Mouse (Mus musculus): ENCODE data around the gene Slc7a5. TPM values are rescaled to one million over a fixed set of nuclear protein-coding genes. Genes with fewer than 3 reads are reported as not detected.

Gene Slc7a5
- total RNA-seq, 1 experiment = 173 TPM

DNA sequence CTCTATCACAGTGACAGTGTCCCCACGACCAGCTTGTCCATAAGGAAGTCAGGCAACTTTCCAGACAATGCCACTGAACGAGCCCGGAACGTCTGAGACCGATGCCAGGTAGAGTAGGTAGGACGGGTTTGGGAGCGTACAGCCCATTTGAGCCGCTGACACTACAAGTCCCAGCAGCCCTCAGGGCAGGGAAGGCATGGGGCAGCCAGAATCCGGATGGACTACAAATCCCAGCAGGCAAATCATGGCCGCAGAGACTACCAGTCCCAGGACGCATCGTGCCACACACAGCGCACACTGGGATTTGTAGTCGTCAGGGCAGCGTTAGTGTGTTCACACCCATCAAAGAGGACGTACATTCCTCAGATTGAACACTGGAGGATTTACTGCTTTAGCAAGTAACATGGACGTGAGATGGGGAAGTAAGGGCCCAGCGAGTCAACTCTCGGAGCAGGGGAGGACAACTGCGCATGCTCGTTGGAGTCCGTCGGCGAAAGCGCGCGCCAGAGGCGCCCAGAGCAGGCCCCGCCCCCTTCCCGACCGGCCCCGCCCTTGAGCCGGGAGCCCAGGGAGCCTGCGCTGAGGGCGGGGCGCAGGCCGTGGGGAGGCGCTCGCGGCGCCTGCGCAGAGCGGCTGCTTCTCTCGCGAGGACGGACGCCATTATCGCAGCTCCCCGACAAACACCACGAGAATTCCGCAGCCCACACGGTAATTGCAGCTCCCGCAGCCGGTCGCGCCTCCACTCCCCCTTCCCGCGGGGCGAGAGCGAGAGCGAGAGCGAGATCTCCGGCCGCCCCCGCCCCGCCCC is 42.7 kb upstream of the Slc7a5 start:
- H3K4me1 ChIP-seq (ENCODE audit: control insufficient read depth in 2 of 2, insufficient read depth in 2 of 2, low read length in 2 of 2, poor library complexity in 1 of 2) = peaks cover 0 to 36% of the 10 kb centered on the region in 2 experiments; a peak in 2 of 4 replicates
- in situ Hi-C loops (cut with MboI; ENCODE audit: low sequenced_read_pairs in 2 of 2, unreplicated experiment in 2 of 2) = no loop called here
- TF ChIP-seq ZNF384 (IDR thresholded peaks at IDR 0.05; ENCODE audit: low read depth, low read length) (no peak), HCFC1 (IDR thresholded peaks at IDR 0.05; ENCODE audit: borderline replicate concordance, insufficient read depth, low read length) (peak; percentile 100), CHD2 (IDR thresholded peaks at IDR 0.05; ENCODE audit: low read depth, low read length) (peak; percentile 97), MAFK (IDR thresholded peaks at IDR 0.05; ENCODE audit: insufficient read depth, low read depth, low read length) (no peak), ZC3H11A (IDR thresholded peaks at IDR 0.05; ENCODE audit: borderline replicate concordance, low read depth, low read length) (no peak)
- H3K4me3 ChIP-seq (ENCODE audit: insufficient read depth in 1 of 2, low read depth in 1 of 2, low read length in 2 of 2, poor library complexity in 1 of 2, severe bottlenecking in 1 of 2) = peak overlapping the region; percentile 65 to 94
- H3K9me3 ChIP-seq (ENCODE audit: control insufficient read depth, insufficient read depth, low read depth, low read length) = no peaks in the 10 kb centered on the region
- peak overlapping the region; percentile 98 for H3K9ac ChIP-seq (ENCODE audit: insufficient read depth, low read depth, low read length, poor library complexity, severe bottlenecking)
- DNase-seq (ENCODE audit: low read depth, low spot score) = peak; percentile 97
- peak overlapping the region; percentile 87 for H3K27ac ChIP-seq (ENCODE audit: insufficient read depth, low read depth, low read length, poor library complexity, severe bottlenecking)
- H3K36me3 ChIP-seq (ENCODE audit: control insufficient read depth, insufficient read depth, low read length, poor library complexity, severe bottlenecking) = peaks cover 16% of the 10 kb centered on the region

GRCm38 (mm10) chr8:121949222-121949800 is 41.8 kb upstream of the Slc7a5 start, which contains the start of gene Banp:
TSS of gene Banp (plus strand) at chr8:121949750.
- in situ Hi-C loops (cut with MboI; ENCODE audit: low sequenced_read_pairs in 2 of 2, unreplicated experiment in 2 of 2) = no loop called here
- TF ChIP-seq ZC3H11A (IDR thresholded peaks at IDR 0.05; ENCODE audit: borderline replicate concordance, low read depth, low read length) (no peak), HCFC1 (IDR thresholded peaks at IDR 0.05; ENCODE audit: borderline replicate concordance, insufficient read depth, low read length) (no peak), ZNF384 (IDR thresholded peaks at IDR 0.05; ENCODE audit: low read depth, low read length) (peak; percentile 55; the same call in 1 of the 2 replicates), CHD2 (IDR thresholded peaks at IDR 0.05; ENCODE audit: low read depth, low read length) (no peak)
- peaks cover 0 to 28% of the 10 kb centered on the region in 2 experiments; a peak in 2 of 4 replicates for H3K4me1 ChIP-seq (ENCODE audit: control insufficient read depth in 2 of 2, insufficient read depth in 2 of 2, low read length in 2 of 2, poor library complexity in 1 of 2)

DNA sequence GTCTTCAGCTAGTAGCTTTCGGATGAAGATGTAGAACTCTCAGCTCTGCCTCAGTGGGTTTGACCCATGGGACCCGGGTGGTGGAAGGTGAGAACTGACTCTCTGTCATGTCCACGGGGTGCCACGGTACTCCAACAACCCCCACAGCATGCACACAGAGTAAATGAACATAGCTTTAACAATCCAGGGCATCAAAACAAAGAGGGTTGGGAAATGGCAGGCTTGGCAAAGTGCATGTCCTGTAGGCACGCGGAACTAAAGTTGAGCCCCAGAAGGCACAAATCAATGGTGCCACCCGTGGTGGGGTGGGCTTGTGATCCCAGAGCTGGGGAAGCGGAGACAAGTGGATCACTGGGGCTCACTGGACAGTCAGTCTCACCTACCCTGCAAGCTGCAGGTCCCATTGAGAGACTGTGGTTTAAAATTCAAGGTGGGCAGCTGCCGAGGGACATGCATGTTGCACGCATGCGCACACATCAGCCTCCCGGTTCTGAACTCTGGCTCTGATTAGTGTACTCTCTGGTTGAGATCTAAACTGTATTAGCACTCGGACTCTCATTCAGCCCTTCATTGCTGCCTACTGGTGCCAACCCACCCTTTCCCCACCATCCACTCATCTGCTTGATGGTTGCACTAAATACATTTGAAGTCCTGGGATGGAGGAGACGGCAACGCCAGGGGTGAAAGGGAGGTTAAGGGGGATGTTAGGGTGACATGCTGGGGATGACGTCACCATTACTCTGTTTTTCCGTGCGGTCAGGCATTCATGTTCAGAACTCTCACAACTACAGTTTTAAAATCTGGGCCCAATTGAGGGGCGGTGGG is 41.0 kb upstream of the Slc7a5 start:
- Histone ChIP-seq H3K4me1 (ENCODE audit: control insufficient read depth in 2 of 2, insufficient read depth in 2 of 2, low read length in 2 of 2, poor library complexity in 1 of 2) (peaks cover 0 to 23% of the 10 kb centered on the region in 2 experiments; a peak in 1 of 4 replicates), H3K4me3 (ENCODE audit: insufficient read depth in 1 of 2, low read depth in 1 of 2, low read length in 2 of 2, poor library complexity in 1 of 2, severe bottlenecking in 1 of 2) (peak overlapping the region; percentile 57 to 61), H3K27ac (ENCODE audit: insufficient read depth, low read depth, low read length, poor library complexity, severe bottlenecking) (0 out of 2 replicates have a peak overlapping the region, but pooled peaks have one; percentile 8), H3K36me3 (ENCODE audit: control insufficient read depth, insufficient read depth, low read length, poor library complexity, severe bottlenecking) (peaks cover 5% of the 10 kb centered on the region), H3K9me3 (ENCODE audit: control insufficient read depth, insufficient read depth, low read depth, low read length) (no peaks in the 10 kb centered on the region), H3K9ac (ENCODE audit: insufficient read depth, low read depth, low read length, poor library complexity, severe bottlenecking) (peak overlapping the region; percentile 74)
- no peak for TF ChIP-seq MAFK (IDR thresholded peaks at IDR 0.05; ENCODE audit: insufficient read depth, low read depth, low read length)
- no peak for TF ChIP-seq HCFC1 (IDR thresholded peaks at IDR 0.05; ENCODE audit: borderline replicate concordance, insufficient read depth, low read length)
- TF ChIP-seq ZNF384 (IDR thresholded peaks at IDR 0.05; ENCODE audit: low read depth, low read length) = no peak
- no peak for TF ChIP-seq CHD2 (IDR thresholded peaks at IDR 0.05; ENCODE audit: low read depth, low read length)
- TF ChIP-seq ZC3H11A (IDR thresholded peaks at IDR 0.05; ENCODE audit: borderline replicate concordance, low read depth, low read length) = no peak
- DNase-seq (ENCODE audit: low read depth, low spot score) = no peak
- in situ Hi-C loops (cut with MboI; ENCODE audit: low sequenced_read_pairs in 2 of 2, unreplicated experiment in 2 of 2) = no loop called here

More at GRCm38 (mm10) chr8:121949222-121949800, 41.8 kb upstream of the Slc7a5 start, which contains the start of gene Banp:
- H3K4me3 ChIP-seq (ENCODE audit: insufficient read depth in 1 of 2, low read depth in 1 of 2, low read length in 2 of 2, poor library complexity in 1 of 2, severe bottlenecking in 1 of 2) = peak within 1 kb of the TSS; percentile 65 to 94
- H3K9me3 ChIP-seq (ENCODE audit: control insufficient read depth, insufficient read depth, low read depth, low read length) = no peaks in the 10 kb centered on the region
- H3K27ac ChIP-seq (ENCODE audit: insufficient read depth, low read depth, low read length, poor library complexity, severe bottlenecking) = peak within 1 kb of the TSS; percentile 87
- H3K36me3 ChIP-seq (ENCODE audit: control insufficient read depth, insufficient read depth, low read length, poor library complexity, severe bottlenecking) = peaks cover 9% of the 10 kb centered on the region
- peak within 1 kb of the TSS; percentile 98 for H3K9ac ChIP-seq (ENCODE audit: insufficient read depth, low read depth, low read length, poor library complexity, severe bottlenecking)
- no peak for DNase-seq (ENCODE audit: low read depth, low spot score)

GRCm38 (mm10) chr8:121947753-121948141 is 40.3 kb upstream of the Slc7a5 start:
- peak; percentile 93 for DNase-seq (ENCODE audit: low read depth, low spot score)
- Histone ChIP-seq H3K36me3 (ENCODE audit: control insufficient read depth, insufficient read depth, low read length, poor library complexity, severe bottlenecking) (peaks cover 2% of the 10 kb centered on the region; the same call in 1 of the 2 replicates), H3K4me1 (ENCODE audit: control insufficient read depth in 2 of 2, insufficient read depth in 2 of 2, low read length in 2 of 2, poor library complexity in 1 of 2) (peaks cover 0 to 22% of the 10 kb centered on the region in 2 experiments; a peak in 1 of 4 replicates), H3K27ac (ENCODE audit: insufficient read depth, low read depth, low read length, poor library complexity, severe bottlenecking) (0 out of 2 replicates have a peak overlapping the region, but pooled peaks have one; percentile 8), H3K4me3 (ENCODE audit: insufficient read depth in 1 of 2, low read depth in 1 of 2, low read length in 2 of 2, poor library complexity in 1 of 2, severe bottlenecking in 1 of 2) (peak overlapping the region; percentile 57 to 61), H3K9ac (ENCODE audit: insufficient read depth, low read depth, low read length, poor library complexity, severe bottlenecking) (peak overlapping the region; percentile 74), H3K9me3 (ENCODE audit: control insufficient read depth, insufficient read depth, low read depth, low read length) (no peaks in the 10 kb centered on the region)
- in situ Hi-C loops (cut with MboI; ENCODE audit: low sequenced_read_pairs in 2 of 2, unreplicated experiment in 2 of 2) = no loop called here
- TF ChIP-seq CHD2 (IDR thresholded peaks at IDR 0.05; ENCODE audit: low read depth, low read length) (peak; percentile 39; the same call in 1 of the 2 replicates), MAFK (IDR thresholded peaks at IDR 0.05; ENCODE audit: insufficient read depth, low read depth, low read length) (no peak)

All from ES-E14 (cell line).